Mouse (Mus musculus) heart, embryonic 11.5 days (tissue): ENCODE results near the gene Oas1d. TPM values are rescaled to one million over a fixed set of nuclear protein-coding genes. Genes with fewer than 3 reads are reported as not detected.

Source experiments
- ATAC-seq: fragments of 200-750 bp; cut with Nextera tagmentation; replicated peaks from 2 replicates; pipeline ENCODE4 v1.8.0; 2017; ENCODE audit warnings: moderate library complexity; ENCODE audit not compliant: insufficient number of reproducible peaks, low FRiP score, low TSS enrichment
- H3K27ac ChIP-seq: fragments of 300-500 bp; sonication (generic); 2 replicates; pipeline ENCODE4 v1.5.1; 2014; ENCODE audit warnings: mild to moderate bottlenecking, low read depth, low read length
- H3K27me3 ChIP-seq: fragments of 300-500 bp; sonication (generic); 2 replicates; pipeline ENCODE4 v1.6.1; 2014; ENCODE audit warnings: mild to moderate bottlenecking, low read length, mixed read lengths; ENCODE audit not compliant: control insufficient read depth, insufficient read depth
- H3K36me3 ChIP-seq: fragments of 300-500 bp; sonication (generic); 2 replicates; pipeline ENCODE4 v1.6.1; 2014; ENCODE audit warnings: mild to moderate bottlenecking, low read length, moderate library complexity, mixed read lengths; ENCODE audit not compliant: control insufficient read depth, insufficient read depth
- H3K4me1 ChIP-seq: fragments of 300-500 bp; sonication (generic); 2 replicates; pipeline ENCODE4 v1.6.1; 2014; ENCODE audit warnings: low read length; ENCODE audit not compliant: control insufficient read depth, insufficient read depth
- H3K4me2 ChIP-seq: fragments of 300-500 bp; sonication (generic); 2 replicates; pipeline ENCODE4 v1.6.1; 2014; ENCODE audit warnings: mild to moderate bottlenecking, moderate library complexity
- H3K4me3 ChIP-seq: fragments of 300-500 bp; sonication (generic); 2 replicates; pipeline ENCODE4 v1.5.1; 2014; ENCODE audit warnings: low read depth, low read length
- H3K9ac ChIP-seq: fragments of 300-500 bp; sonication (generic); 2 replicates; pipeline ENCODE4 v1.6.1; 2014; ENCODE audit warnings: mild to moderate bottlenecking, low read depth, low read length, moderate library complexity
- H3K9me3 ChIP-seq: fragments of 300-500 bp; sonication (generic); replicated peaks from 2 replicates; pipeline ENCODE4 v1.6.1; 2016; ENCODE audit warnings: low read length; ENCODE audit not compliant: control insufficient read depth
- WGBS: fragments of 180-500 bp; shearing (Covaris S2); extraction: QIAGEN DNeasy Blood & Tissue Kit; methylation state at CpG from one replicate; pipeline ENCODE4 v1.1.7; 2014; ENCODE audit not compliant: insufficient replicate concordance; 5-methylcytosine and 5-hydroxymethylcytosine counted together
- polyA plus RNA-seq: library from polyadenylated mRNA; unstranded; fragments of >200 nt; fragmentation: Nextera tagmentation; extraction: Ambion mirVana; gene quantifications from 2 replicates; pipeline ENCODE4 v1.2.1, GENCODE M21; 2014

Oas1d gene
- polyA plus RNA-seq, 1 experiment from 2014 or later = not detected

GRCm38 (mm10) chr5:120942076-120942475 lies 27.7 kb downstream of the Oas1d start:
- H3K9me3 ChIP-seq = no peaks in the 10 kb centered on the region
- 67% methylated on average over 10 of the region's 10 CpGs for WGBS
- H3K27ac ChIP-seq = no peak overlapping the region
- H3K36me3 ChIP-seq = no peaks in the 10 kb centered on the region
- H3K4me3 ChIP-seq = no peak overlapping the region
- H3K9ac ChIP-seq = no peak overlapping the region
- H3K27me3 ChIP-seq = no peaks in the 10 kb centered on the region
- no peak overlapping the region for H3K4me2 ChIP-seq
- H3K4me1 ChIP-seq = no peaks in the 10 kb centered on the region
- ATAC-seq = no peak

GRCm38 (mm10) chr5:120952242-120952770 lies 38.0 kb downstream of the Oas1d start:
- Histone ChIP-seq H3K27ac (no peak overlapping the region), H3K27me3 (no peaks in the 10 kb centered on the region), H3K4me3 (no peak overlapping the region), H3K9ac (no peak overlapping the region), H3K9me3 (no peaks in the 10 kb centered on the region), H3K4me1 (no peaks in the 10 kb centered on the region), H3K4me2 (no peak overlapping the region), H3K36me3 (no peaks in the 10 kb centered on the region)
- no peak for ATAC-seq
- WGBS = 62% methylated on average over 10 of the region's 10 CpGs

DNA sequence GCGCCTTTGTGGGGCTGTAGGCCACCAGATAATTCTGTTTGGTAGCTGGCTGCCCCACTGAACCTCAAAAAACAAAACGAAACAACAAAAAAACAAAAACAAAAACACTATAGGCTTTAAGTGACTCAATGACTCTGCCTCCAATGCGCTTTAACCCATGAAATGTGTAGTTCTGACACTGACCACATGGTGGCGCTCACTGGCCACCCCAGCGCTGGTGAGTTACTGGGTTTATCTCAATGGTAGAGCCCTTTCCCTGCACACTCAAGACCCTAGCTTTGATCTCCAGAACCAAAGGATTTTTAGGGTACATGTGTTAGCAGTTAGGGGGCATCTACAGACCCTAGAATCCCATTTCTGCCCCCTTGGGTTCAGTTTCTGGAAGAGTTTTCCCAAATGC lies 39.6 kb downstream of the Oas1d start:
- no peak overlapping the region for H3K4me2 ChIP-seq
- 16% methylated on average over 5 of the region's 5 CpGs for WGBS
- H3K9ac ChIP-seq = no peak overlapping the region
- no peak for ATAC-seq
- H3K36me3 ChIP-seq = no peaks in the 10 kb centered on the region
- no peak overlapping the region for H3K4me3 ChIP-seq
- no peaks in the 10 kb centered on the region for H3K27me3 ChIP-seq
- H3K27ac ChIP-seq = no peak overlapping the region
- no peaks in the 10 kb centered on the region for H3K9me3 ChIP-seq
- H3K4me1 ChIP-seq = no peaks in the 10 kb centered on the region

GRCm38 (mm10) chr5:120961004-120961403 lies 46.7 kb downstream of the Oas1d start:
- Histone ChIP-seq H3K27me3 (0 out of 2 replicates have a peak, but pooled peaks cover 2% of the 10 kb centered on the region), H3K4me2 (no peak overlapping the region), H3K36me3 (no peaks in the 10 kb centered on the region), H3K9me3 (no peaks in the 10 kb centered on the region), H3K9ac (no peak overlapping the region), H3K4me1 (no peaks in the 10 kb centered on the region), H3K27ac (no peak overlapping the region), H3K4me3 (no peak overlapping the region)
- ATAC-seq = no peak
- 47% methylated on average over 4 of the region's 4 CpGs for WGBS

- H3K9me3 ChIP-seq = no peaks in the 10 kb centered on the region
- H3K4me3 ChIP-seq = no peak overlapping the region
- peaks cover 5% of the 10 kb centered on the region; the same call in 1 of the 2 replicates for H3K27me3 ChIP-seq
- 83% methylated on average over 4 of the region's 4 CpGs for WGBS
- H3K27ac ChIP-seq = no peak overlapping the region
- ATAC-seq = no peak
- no peak overlapping the region for H3K9ac ChIP-seq
- H3K4me1 ChIP-seq = no peaks in the 10 kb centered on the region
- no peak overlapping the region for H3K4me2 ChIP-seq
- no peaks in the 10 kb centered on the region for H3K36me3 ChIP-seq
These were observed 51.8 kb downstream of the Oas1d start for GRCm38 (mm10) chr5:120966156-120966555.

- 80% methylated on average over 8 of the region's 8 CpGs for WGBS
- Histone ChIP-seq H3K27me3 (peaks cover 5% of the 10 kb centered on the region; the same call in 1 of the 2 replicates), H3K9ac (no peak overlapping the region), H3K27ac (no peak overlapping the region), H3K36me3 (no peaks in the 10 kb centered on the region), H3K9me3 (no peaks in the 10 kb centered on the region), H3K4me2 (no peak overlapping the region), H3K4me3 (no peak overlapping the region), H3K4me1 (no peaks in the 10 kb centered on the region)
- no peak for ATAC-seq
These were observed 52.6 kb downstream of the Oas1d start for GRCm38 (mm10) chr5:120966894-120967293.

GRCm38 (mm10) chr5:120967355-120968133 lies 53.2 kb downstream of the Oas1d start:
- no peaks in the 10 kb centered on the region for H3K4me1 ChIP-seq
- H3K9me3 ChIP-seq = no peaks in the 10 kb centered on the region
- no peak overlapping the region for H3K27ac ChIP-seq
- no peaks in the 10 kb centered on the region for H3K36me3 ChIP-seq
- no peak for ATAC-seq
- peaks cover 5% of the 10 kb centered on the region; the same call in 1 of the 2 replicates for H3K27me3 ChIP-seq
- no peak overlapping the region for H3K9ac ChIP-seq
- no peak overlapping the region for H3K4me2 ChIP-seq
- H3K4me3 ChIP-seq = no peak overlapping the region
- 76% methylated on average over 13 of the region's 13 CpGs for WGBS

DNA sequence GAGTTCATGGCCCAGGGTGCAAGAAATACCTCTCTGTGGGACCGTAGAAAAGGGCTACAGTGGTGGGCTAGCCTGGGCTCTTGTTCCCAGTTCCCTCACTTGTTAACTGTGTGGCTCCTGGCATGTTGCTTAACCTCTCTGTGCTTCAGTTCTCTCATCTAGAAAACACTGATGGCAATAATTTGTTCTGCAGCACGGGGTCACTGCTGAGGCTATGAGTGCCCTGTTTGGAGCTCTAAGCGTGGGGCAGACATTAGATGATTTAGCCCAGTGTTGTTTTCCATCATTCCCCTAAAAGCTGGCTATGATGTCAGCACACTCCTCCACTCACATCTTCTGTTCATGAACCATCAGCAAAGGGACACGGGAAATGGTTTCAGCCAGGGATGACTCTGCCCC lies 53.8 kb downstream of the Oas1d start:
- Histone ChIP-seq H3K27ac (no peak overlapping the region), H3K4me2 (no peak overlapping the region), H3K4me3 (no peak overlapping the region), H3K9ac (no peak overlapping the region), H3K36me3 (no peaks in the 10 kb centered on the region), H3K9me3 (no peaks in the 10 kb centered on the region), H3K27me3 (peaks cover 5% of the 10 kb centered on the region; the same call in 1 of the 2 replicates), H3K4me1 (no peaks in the 10 kb centered on the region)
- no peak for ATAC-seq
- 65% methylated on average over 4 of the region's 4 CpGs for WGBS

DNA sequence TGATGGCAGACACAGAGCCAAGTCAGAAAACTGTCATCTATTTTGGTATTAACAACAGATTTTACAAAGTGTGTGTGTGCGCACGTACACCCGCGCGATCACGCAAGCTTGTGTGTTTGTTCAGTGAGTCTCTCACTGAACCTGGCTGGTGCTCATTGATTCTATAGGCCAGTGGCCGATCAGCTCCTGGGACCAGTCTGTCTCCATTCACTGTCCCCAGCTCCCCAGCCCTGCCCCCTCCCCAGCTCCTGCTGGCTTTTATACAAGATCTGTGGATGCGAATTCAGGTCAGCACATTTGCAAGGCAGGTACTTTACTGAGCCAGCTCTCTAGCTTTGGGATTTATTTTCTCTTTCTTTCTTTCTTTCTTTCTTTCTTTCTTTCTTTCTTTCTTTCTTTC lies 54.5 kb downstream of the Oas1d start:
- Histone ChIP-seq H3K9ac (no peak overlapping the region), H3K36me3 (no peaks in the 10 kb centered on the region), H3K9me3 (no peaks in the 10 kb centered on the region), H3K4me3 (no peak overlapping the region), H3K4me2 (no peak overlapping the region), H3K27ac (no peak overlapping the region), H3K27me3 (peaks cover 3% of the 10 kb centered on the region; the same call in 1 of the 2 replicates), H3K4me1 (no peaks in the 10 kb centered on the region)
- 85% methylated on average over 8 of the region's 8 CpGs for WGBS
- no peak for ATAC-seq
